Mouse (Mus musculus): ENCODE results near the gene Bap1. TPM values are rescaled to one million over a fixed set of nuclear protein-coding genes. Genes with fewer than 3 reads are reported as not detected.

Gene Bap1
- polyA plus RNA-seq (2015; fragmentation: Nextera tagmentation; extraction: Ambion mirVana), result 138 and 150 TPM in 2 replicates

- Histone ChIP-seq H3K27ac (ENCODE audit: low read length) (peak within 1 kb of the TSS; percentile 93), H3K4me2 (ENCODE audit: low read length) (peak within 1 kb of the TSS; percentile 79), H3K27me3 (replicated peaks; ENCODE audit: control insufficient read depth, insufficient read depth, low read length) (no peaks in the 10 kb centered on the region), H3K4me3 (replicated peaks; ENCODE audit: low read length) (peak within 1 kb of the TSS; percentile 91), H3K9ac (replicated peaks; ENCODE audit: low read depth, low read length) (peak within 1 kb of the TSS; percentile 99), H3K36me3 (ENCODE audit: control insufficient read depth, insufficient read depth) (peaks cover 21% of the 10 kb centered on the region), H3K9me3 (ENCODE audit: control insufficient read depth, low read length) (no peaks in the 10 kb centered on the region), H3K4me1 (replicated peaks; ENCODE audit: control insufficient read depth, insufficient read depth, low read length) (peaks cover 15% of the 10 kb centered on the region)
- ATAC-seq, result peak; percentile 92
- WGBS, result under 1% methylated on average over 67 of the region's 75 CpGs
Observed at GRCm38 (mm10) chr14:31251084-31251604, at the start of gene Bap1, which contains the start of gene Phf7. Gene Bap1, plus strand, starts transcription at chr14:31251450. Gene Phf7, minus strand, starts transcription at chr14:31251317.

- Histone ChIP-seq H3K4me1 (replicated peaks; ENCODE audit: control insufficient read depth, insufficient read depth, low read length) (peaks cover 20% of the 10 kb centered on the region), H3K36me3 (ENCODE audit: control insufficient read depth, insufficient read depth) (peaks cover 27% of the 10 kb centered on the region), H3K9ac (replicated peaks; ENCODE audit: low read depth, low read length) (peak overlapping the region; percentile 92), H3K27me3 (replicated peaks; ENCODE audit: control insufficient read depth, insufficient read depth, low read length) (no peaks in the 10 kb centered on the region), H3K9me3 (ENCODE audit: control insufficient read depth, low read length) (no peaks in the 10 kb centered on the region), H3K4me3 (replicated peaks; ENCODE audit: low read length) (peak overlapping the region; percentile 87), H3K27ac (ENCODE audit: low read length) (peak overlapping the region; percentile 91; the same call in 1 of the 2 replicates), H3K4me2 (ENCODE audit: low read length) (peak overlapping the region; percentile 96)
- no peak for ATAC-seq
- WGBS, result 71% methylated on average over 4 of the region's 4 CpGs
Observed at GRCm38 (mm10) chr14:31204844-31205243, 46.4 kb upstream of the Bap1 start.

GRCm38 (mm10) chr14:31205244-31205561, 46.0 kb upstream of the Bap1 start:
- peak overlapping the region; percentile 91 for H3K27ac ChIP-seq (ENCODE audit: low read length)
- no peak for ATAC-seq
- no peaks in the 10 kb centered on the region for H3K27me3 ChIP-seq (replicated peaks; ENCODE audit: control insufficient read depth, insufficient read depth, low read length)
- H3K9me3 ChIP-seq (ENCODE audit: control insufficient read depth, low read length), result no peaks in the 10 kb centered on the region
- H3K4me1 ChIP-seq (replicated peaks; ENCODE audit: control insufficient read depth, insufficient read depth, low read length), result peaks cover 20% of the 10 kb centered on the region
- WGBS, result 24% methylated on average over 8 of the region's 8 CpGs
- peak overlapping the region; percentile 87 for H3K4me3 ChIP-seq (replicated peaks; ENCODE audit: low read length)
- H3K9ac ChIP-seq (replicated peaks; ENCODE audit: low read depth, low read length), result peak overlapping the region; percentile 92
- peak overlapping the region; percentile 96 for H3K4me2 ChIP-seq (ENCODE audit: low read length)
- H3K36me3 ChIP-seq (ENCODE audit: control insufficient read depth, insufficient read depth), result peaks cover 24% of the 10 kb centered on the region

- H3K27me3 ChIP-seq (replicated peaks; ENCODE audit: control insufficient read depth, insufficient read depth, low read length), result no peaks in the 10 kb centered on the region
- H3K4me1 ChIP-seq (replicated peaks; ENCODE audit: control insufficient read depth, insufficient read depth, low read length), result peaks cover 20% of the 10 kb centered on the region
- peak overlapping the region; percentile 87 for H3K4me3 ChIP-seq (replicated peaks; ENCODE audit: low read length)
Observed at GRCm38 (mm10) chr14:31205562-31206467, 45.4 kb upstream of the Bap1 start.

GRCm38 (mm10) chr14:31206472-31206981, 44.7 kb upstream of the Bap1 start:
- under 1% methylated on average over 31 of the region's 48 CpGs for WGBS
- ATAC-seq, result peak; percentile 72
- peak overlapping the region; percentile 87 for H3K4me3 ChIP-seq (replicated peaks; ENCODE audit: low read length)

More at GRCm38 (mm10) chr14:31205562-31206467, 45.4 kb upstream of the Bap1 start:
- ATAC-seq, result peak; percentile 65
- H3K27ac ChIP-seq (ENCODE audit: low read length), result peak overlapping the region; percentile 91
- H3K9me3 ChIP-seq (ENCODE audit: control insufficient read depth, low read length), result no peaks in the 10 kb centered on the region
- H3K36me3 ChIP-seq (ENCODE audit: control insufficient read depth, insufficient read depth), result peaks cover 22% of the 10 kb centered on the region
- peak overlapping the region; percentile 96 for H3K4me2 ChIP-seq (ENCODE audit: low read length)
- H3K9ac ChIP-seq (replicated peaks; ENCODE audit: low read depth, low read length), result peak overlapping the region; percentile 92
- under 1% methylated on average over 39 of the region's 39 CpGs for WGBS

GRCm38 (mm10) chr14:31207070-31207830, 44.0 kb upstream of the Bap1 start:
- H3K36me3 ChIP-seq (ENCODE audit: control insufficient read depth, insufficient read depth), result peaks cover 13% of the 10 kb centered on the region
- H3K9me3 ChIP-seq (ENCODE audit: control insufficient read depth, low read length), result no peaks in the 10 kb centered on the region
- WGBS, result 81% methylated on average over 13 of the region's 13 CpGs
- no peaks in the 10 kb centered on the region for H3K27me3 ChIP-seq (replicated peaks; ENCODE audit: control insufficient read depth, insufficient read depth, low read length)
- peak overlapping the region; percentile 87 for H3K4me3 ChIP-seq (replicated peaks; ENCODE audit: low read length)
- ATAC-seq, result peak; percentile 32
- H3K27ac ChIP-seq (ENCODE audit: low read length), result peak overlapping the region; percentile 75
- peak overlapping the region; percentile 83 for H3K4me2 ChIP-seq (ENCODE audit: low read length)
- peak overlapping the region; percentile 92 for H3K9ac ChIP-seq (replicated peaks; ENCODE audit: low read depth, low read length)
- H3K4me1 ChIP-seq (replicated peaks; ENCODE audit: control insufficient read depth, insufficient read depth, low read length), result peaks cover 20% of the 10 kb centered on the region

More at GRCm38 (mm10) chr14:31206472-31206981, 44.7 kb upstream of the Bap1 start:
- Histone ChIP-seq H3K36me3 (ENCODE audit: control insufficient read depth, insufficient read depth) (peaks cover 19% of the 10 kb centered on the region), H3K9me3 (ENCODE audit: control insufficient read depth, low read length) (no peaks in the 10 kb centered on the region), H3K4me2 (ENCODE audit: low read length) (peak overlapping the region; percentile 96), H3K27ac (ENCODE audit: low read length) (peak overlapping the region; percentile 91), H3K27me3 (replicated peaks; ENCODE audit: control insufficient read depth, insufficient read depth, low read length) (no peaks in the 10 kb centered on the region), H3K9ac (replicated peaks; ENCODE audit: low read depth, low read length) (peak overlapping the region; percentile 92), H3K4me1 (replicated peaks; ENCODE audit: control insufficient read depth, insufficient read depth, low read length) (peaks cover 20% of the 10 kb centered on the region)

GRCm38 (mm10) chr14:31208084-31208483, 43.2 kb upstream of the Bap1 start, which contains the start of gene Tnnc1:
Gene Tnnc1, plus strand, starts transcription at chr14:31208312.
- Histone ChIP-seq H3K9me3 (ENCODE audit: control insufficient read depth, low read length) (no peaks in the 10 kb centered on the region), H3K4me3 (replicated peaks; ENCODE audit: low read length) (no peak within 1 kb of the TSS; the same call in 1 of the 2 replicates), H3K9ac (replicated peaks; ENCODE audit: low read depth, low read length) (no peak within 1 kb of the TSS; the same call in 1 of the 2 replicates), H3K4me2 (ENCODE audit: low read length) (peak within 1 kb of the TSS; percentile 83), H3K27me3 (replicated peaks; ENCODE audit: control insufficient read depth, insufficient read depth, low read length) (no peaks in the 10 kb centered on the region), H3K36me3 (ENCODE audit: control insufficient read depth, insufficient read depth) (peaks cover 5% of the 10 kb centered on the region), H3K27ac (ENCODE audit: low read length) (no peak within 1 kb of the TSS; the same call in 1 of the 2 replicates), H3K4me1 (replicated peaks; ENCODE audit: control insufficient read depth, insufficient read depth, low read length) (peaks cover 20% of the 10 kb centered on the region)
- no peak for ATAC-seq
- WGBS, result 84% methylated on average over 2 of the region's 2 CpGs

- WGBS, result 83% methylated on average over 4 of the region's 4 CpGs
- Histone ChIP-seq H3K36me3 (ENCODE audit: control insufficient read depth, insufficient read depth) (no peaks in the 10 kb centered on the region; the same call in 1 of the 2 replicates), H3K4me3 (replicated peaks; ENCODE audit: low read length) (no peak overlapping the region), H3K9me3 (ENCODE audit: control insufficient read depth, low read length) (no peaks in the 10 kb centered on the region), H3K9ac (replicated peaks; ENCODE audit: low read depth, low read length) (no peak overlapping the region), H3K27me3 (replicated peaks; ENCODE audit: control insufficient read depth, insufficient read depth, low read length) (no peaks in the 10 kb centered on the region), H3K4me2 (ENCODE audit: low read length) (no peak overlapping the region), H3K4me1 (replicated peaks; ENCODE audit: control insufficient read depth, insufficient read depth, low read length) (peaks cover 20% of the 10 kb centered on the region), H3K27ac (ENCODE audit: low read length) (no peak overlapping the region)
- ATAC-seq, result no peak
Observed at GRCm38 (mm10) chr14:31209133-31209557, 42.1 kb upstream of the Bap1 start.
